Mouse (Mus musculus) central nervous system, embryonic 14 days (tissue): ENCODE results near the gene Olfr1271. TPM values are rescaled to one million over a fixed set of nuclear protein-coding genes. Genes with fewer than 3 reads are reported as not detected.

ENCODE experiments used
- polyA plus RNA-seq: library from polyadenylated mRNA; depleted of rRNA; stranded (reverse); fragments of >200 nt; gene quantifications from 2 replicates; pipeline ENCODE4 v1.2.3, GENCODE M21; 2012; rRNA removed

Gene Olfr1271
- polyA plus RNA-seq = not detected in 2 replicates

GRCm38 (mm10) chr2:90270932-90271331, at the start of gene Olfr1271:
Olfr1271 (minus strand) TSS chr2:90271032.

GRCm38 (mm10) chr2:90292741-90293140, 21.9 kb upstream of the Olfr1271 start, which contains the start of gene Olfr1272:
Olfr1272 (minus strand) TSS chr2:90292841.

GRCm38 (mm10) chr2:90257492-90257891, 13.3 kb downstream of the Olfr1271 start, which contains the start of gene Olfr142:
Olfr142 (minus strand) TSS chr2:90257592.

GRCm38 (mm10) chr2:90224393-90224792, 46.4 kb downstream of the Olfr1271 start, which contains the start of gene Olfr1506:
Olfr1506 (minus strand) TSS chr2:90224493.

Other genes with a start within 250 kb of the Olfr1271 start
- gene Olfr1264, start 245.5 kb downstream of the Olfr1271 start, polyA plus RNA-seq = not detected in 2 replicates
- not detected in 2 replicates for gene Olfr1265, start 235.7 kb downstream of the Olfr1271 start, polyA plus RNA-seq
- gene Olfr140, start 207.4 kb downstream of the Olfr1271 start, polyA plus RNA-seq = not detected in 2 replicates
- not detected in 2 replicates for gene Olfr1269, start 149.6 kb downstream of the Olfr1271 start, polyA plus RNA-seq
- gene Olfr32, start 128.7 kb downstream of the Olfr1271 start, polyA plus RNA-seq = 0.06 TPM in 1 of 2 replicates, not detected in the other
- not detected in 2 replicates for gene Olfr1270, start 117.9 kb downstream of the Olfr1271 start, polyA plus RNA-seq
- not detected in 2 replicates for gene Olfr1506, start 46.5 kb downstream of the Olfr1271 start, polyA plus RNA-seq
- not detected in 2 replicates for gene Olfr142, start 13.4 kb downstream of the Olfr1271 start, polyA plus RNA-seq
- gene Olfr1272, start 21.8 kb upstream of the Olfr1271 start, polyA plus RNA-seq = not detected in 2 replicates
- not detected in 2 replicates for gene Gm13769, start 51.2 kb upstream of the Olfr1271 start, polyA plus RNA-seq
- not detected in 2 replicates for gene Olfr1274-ps, start 127.7 kb upstream of the Olfr1271 start, polyA plus RNA-seq